Mouse (Mus musculus) forebrain, embryonic 15.5 days (tissue): Measurements from ENCODE around the gene C1qtnf7. TPM values are rescaled to one million over a fixed set of nuclear protein-coding genes. Genes with fewer than 3 reads are reported as not detected.

ENCODE experiments used
- ATAC-seq: fragments of 200-750 bp; cut with Nextera tagmentation; replicated peaks from 2 replicates; pipeline ENCODE4 v1.8.0; 2017; ENCODE audit warnings: mild to moderate bottlenecking, moderate TSS enrichment, moderate library complexity
- H3K27ac ChIP-seq: fragments of 300-500 bp; sonication (generic); replicated peaks from 2 replicates; pipeline ENCODE4 v1.5.1; 2015; ENCODE audit warnings: mild to moderate bottlenecking, inconsistent platforms
- H3K27me3 ChIP-seq: fragments of 300-500 bp; sonication (generic); 2 replicates; pipeline ENCODE4 v1.6.1; 2015; ENCODE audit warnings: inconsistent platforms
- H3K36me3 ChIP-seq: fragments of 300-500 bp; sonication (generic); 2 replicates; pipeline ENCODE4 v1.6.1; 2015; ENCODE audit warnings: mild to moderate bottlenecking, inconsistent platforms
- H3K4me1 ChIP-seq: fragments of 300-500 bp; sonication (generic); 2 replicates; pipeline ENCODE4 v1.6.1; 2015; ENCODE audit warnings: inconsistent platforms
- H3K4me2 ChIP-seq: fragments of 300-500 bp; sonication (generic); replicated peaks from 2 replicates; pipeline ENCODE4 v1.6.1; 2015; ENCODE audit warnings: mild to moderate bottlenecking, inconsistent platforms
- H3K4me3 ChIP-seq: fragments of 300-500 bp; sonication (generic); 2 replicates; pipeline ENCODE4 v1.5.1; 2015; ENCODE audit warnings: mild to moderate bottlenecking, inconsistent platforms
- H3K9ac ChIP-seq: fragments of 300-500 bp; sonication (generic); replicated peaks from 2 replicates; pipeline ENCODE4 v1.6.1; 2015; ENCODE audit warnings: mild to moderate bottlenecking, inconsistent platforms
- H3K9me3 ChIP-seq: fragments of 300-500 bp; sonication (generic); 2 replicates; pipeline ENCODE4 v1.6.1; 2016; ENCODE audit warnings: inconsistent platforms
- WGBS: fragments of 180-500 bp; shearing (Covaris S2); methylation state at CpG from one replicate; pipeline ENCODE4 v1.1.7; 2015; ENCODE audit warnings: mixed read lengths; 5-methylcytosine and 5-hydroxymethylcytosine counted together
- polyA plus RNA-seq: library from polyadenylated mRNA; unstranded; fragments of >200 nt; fragmentation: Nextera tagmentation; extraction: Ambion mirVana; gene quantifications from 2 replicates; pipeline ENCODE4 v1.2.1, GENCODE M21; 2015

The C1qtnf7 gene
- polyA plus RNA-seq, 1 experiment from 2014 or later = 0.89 TPM

DNA sequence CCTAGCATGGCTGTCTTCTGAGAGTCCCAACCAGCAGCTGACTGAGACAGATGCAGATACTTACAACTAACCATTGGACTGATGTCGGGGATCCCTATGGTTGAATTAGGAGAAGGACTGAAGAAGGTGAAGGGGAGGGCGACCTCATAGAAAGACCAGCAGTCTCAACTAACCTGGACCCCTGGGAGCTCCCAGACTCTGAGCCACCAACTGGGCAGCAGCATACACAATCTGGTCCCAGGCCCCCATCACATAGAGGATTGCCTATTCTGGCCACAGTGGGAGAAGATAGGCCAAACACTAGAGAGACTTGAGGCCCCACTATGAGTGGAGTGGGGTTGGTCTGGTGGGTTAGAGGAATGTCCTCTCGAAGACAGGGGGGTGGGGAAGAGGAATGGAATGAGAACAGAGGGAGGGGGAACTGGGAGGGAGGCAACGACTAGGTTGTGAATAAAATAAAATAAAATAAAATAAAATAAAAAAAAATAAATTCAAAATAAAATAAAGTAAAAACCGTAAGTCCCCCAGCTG is 118.8 kb downstream of the C1qtnf7 start:
- H3K4me1 ChIP-seq = no peaks in the 10 kb centered on the region
- H3K27ac ChIP-seq = no peak overlapping the region
- 89% methylated on average over 5 of the region's 5 CpGs for WGBS
- no peaks in the 10 kb centered on the region for H3K9me3 ChIP-seq
- H3K36me3 ChIP-seq = no peaks in the 10 kb centered on the region
- H3K4me2 ChIP-seq = no peak overlapping the region
- ATAC-seq = peak; percentile 77
- no peaks in the 10 kb centered on the region for H3K27me3 ChIP-seq
- no peak overlapping the region for H3K4me3 ChIP-seq
- H3K9ac ChIP-seq = no peak overlapping the region

DNA sequence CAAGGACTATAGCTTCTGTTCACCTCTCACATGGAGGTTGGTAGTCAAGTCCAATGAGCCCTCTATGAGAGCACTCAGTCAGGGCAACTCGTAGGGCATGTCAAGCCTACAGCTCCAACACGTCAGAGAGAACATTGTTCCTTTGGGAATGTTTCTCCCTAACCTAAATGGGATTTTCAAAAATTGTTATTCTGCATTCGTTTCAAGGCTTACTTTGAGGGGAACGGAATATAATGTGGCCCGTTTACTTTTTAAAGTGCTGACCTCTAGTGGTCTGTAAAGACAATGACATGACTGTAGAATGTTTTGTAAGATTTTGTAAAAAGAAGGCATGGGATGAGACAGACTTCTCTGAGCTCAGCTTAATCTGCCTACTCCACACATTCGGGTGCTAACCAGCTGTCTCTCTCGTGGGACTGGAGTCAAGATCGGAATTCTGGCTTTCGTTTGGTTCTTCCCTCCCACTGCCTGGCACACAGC is 119.3 kb downstream of the C1qtnf7 start:
- Histone ChIP-seq H3K36me3 (no peaks in the 10 kb centered on the region), H3K9me3 (no peaks in the 10 kb centered on the region), H3K9ac (no peak overlapping the region), H3K27ac (no peak overlapping the region), H3K4me1 (no peaks in the 10 kb centered on the region), H3K4me3 (no peak overlapping the region), H3K4me2 (no peak overlapping the region), H3K27me3 (no peaks in the 10 kb centered on the region)
- ATAC-seq = peak; percentile 93
- WGBS = 26% methylated on average over 9 of the region's 9 CpGs

DNA sequence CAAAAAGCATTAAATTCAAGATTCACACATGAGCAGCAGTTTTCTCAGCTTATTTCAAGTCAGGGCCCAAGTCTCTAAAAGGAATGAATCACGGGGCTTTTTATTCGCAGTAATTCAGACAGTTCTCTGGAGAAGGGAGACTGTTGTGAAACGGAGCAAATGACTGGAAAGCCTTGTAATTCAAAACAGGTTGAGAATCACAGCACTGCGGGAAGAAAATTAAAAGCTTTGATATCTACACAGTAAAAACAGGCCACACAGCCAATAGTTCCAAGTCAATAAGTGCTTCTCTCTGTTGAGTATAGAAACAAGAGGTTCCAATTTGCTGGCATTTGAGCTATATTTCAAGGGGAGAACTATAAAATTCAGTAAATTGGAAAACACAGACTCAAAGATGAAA is 129.7 kb downstream of the C1qtnf7 start:
- ATAC-seq = no peak
- no peak overlapping the region for H3K4me2 ChIP-seq
- H3K9ac ChIP-seq = no peak overlapping the region
- H3K27ac ChIP-seq = no peak overlapping the region
- no peak overlapping the region for H3K4me3 ChIP-seq
- WGBS = 57% methylated on average over 4 of the region's 4 CpGs
- no peaks in the 10 kb centered on the region for H3K27me3 ChIP-seq
- H3K4me1 ChIP-seq = no peaks in the 10 kb centered on the region
- H3K9me3 ChIP-seq = no peaks in the 10 kb centered on the region
- H3K36me3 ChIP-seq = no peaks in the 10 kb centered on the region

DNA sequence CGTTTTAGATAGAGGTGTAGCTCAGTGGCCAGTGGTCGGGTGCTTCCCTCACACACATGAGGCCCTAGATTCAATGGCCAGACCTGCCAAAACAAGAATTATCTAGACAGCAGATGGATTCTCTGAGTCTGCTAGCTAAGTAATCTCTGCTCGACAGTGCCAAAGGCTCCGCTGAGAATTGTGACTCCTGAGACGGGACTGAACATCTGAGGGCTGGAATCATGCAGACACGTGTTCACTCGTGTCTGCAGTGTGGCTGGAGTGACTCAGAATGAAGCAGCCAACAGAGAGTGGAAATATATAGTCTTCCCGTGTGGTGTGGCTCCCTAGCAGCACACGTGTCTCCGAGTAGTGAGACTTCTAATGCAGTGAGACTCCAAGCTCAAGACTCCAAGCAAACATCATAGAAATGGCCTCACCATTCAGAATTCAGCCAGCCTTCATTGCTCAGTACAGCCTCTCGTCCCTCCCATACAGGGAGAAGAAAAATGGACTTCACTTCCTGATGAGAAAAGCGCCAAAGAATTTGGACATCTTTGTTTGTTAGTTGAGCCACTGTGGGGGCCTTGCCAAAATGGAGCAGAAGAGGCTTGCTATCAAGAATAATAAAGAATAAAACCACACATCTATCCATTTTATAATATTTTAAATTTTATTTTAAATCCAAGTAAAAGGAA is 131.9 kb downstream of the C1qtnf7 start:
- H3K4me2 ChIP-seq = no peak overlapping the region
- no peak overlapping the region for H3K4me3 ChIP-seq
- no peaks in the 10 kb centered on the region for H3K4me1 ChIP-seq
- H3K27me3 ChIP-seq = no peaks in the 10 kb centered on the region
- ATAC-seq = no peak
- no peaks in the 10 kb centered on the region for H3K9me3 ChIP-seq
- no peaks in the 10 kb centered on the region for H3K36me3 ChIP-seq
- H3K27ac ChIP-seq = no peak overlapping the region
- H3K9ac ChIP-seq = no peak overlapping the region
- 81% methylated on average over 12 of the region's 12 CpGs for WGBS

DNA sequence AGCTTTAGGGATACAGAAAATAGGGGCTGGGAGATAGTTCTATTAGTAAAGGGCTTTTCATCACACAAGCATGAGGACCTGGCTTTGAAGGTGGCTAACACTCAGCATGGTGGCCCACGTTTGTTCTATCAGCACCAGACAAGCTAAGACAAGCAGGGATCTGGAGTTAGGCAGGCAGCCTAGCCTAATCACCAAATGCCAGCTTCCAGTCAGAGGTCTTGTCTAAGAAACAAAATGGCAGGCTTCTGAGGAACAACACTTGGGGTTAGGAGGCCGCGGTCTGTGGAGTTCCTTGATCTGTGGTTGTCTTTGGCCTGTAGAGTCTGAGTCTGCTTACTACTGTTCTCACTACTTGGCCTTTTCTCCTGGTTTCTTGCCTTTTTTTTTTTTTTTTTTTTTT is 146.2 kb downstream of the C1qtnf7 start:
- peak overlapping the region; percentile 47; the same call in 1 of the 2 replicates for H3K4me2 ChIP-seq
- no peaks in the 10 kb centered on the region for H3K36me3 ChIP-seq
- no peak overlapping the region for H3K9ac ChIP-seq
- no peak for ATAC-seq
- H3K27me3 ChIP-seq = no peaks in the 10 kb centered on the region
- WGBS = 95% methylated on average over 3 of the region's 3 CpGs
- H3K9me3 ChIP-seq = no peaks in the 10 kb centered on the region
- peaks cover 30% of the 10 kb centered on the region for H3K4me1 ChIP-seq
- no peak overlapping the region for H3K4me3 ChIP-seq
- H3K27ac ChIP-seq = no peak overlapping the region

DNA sequence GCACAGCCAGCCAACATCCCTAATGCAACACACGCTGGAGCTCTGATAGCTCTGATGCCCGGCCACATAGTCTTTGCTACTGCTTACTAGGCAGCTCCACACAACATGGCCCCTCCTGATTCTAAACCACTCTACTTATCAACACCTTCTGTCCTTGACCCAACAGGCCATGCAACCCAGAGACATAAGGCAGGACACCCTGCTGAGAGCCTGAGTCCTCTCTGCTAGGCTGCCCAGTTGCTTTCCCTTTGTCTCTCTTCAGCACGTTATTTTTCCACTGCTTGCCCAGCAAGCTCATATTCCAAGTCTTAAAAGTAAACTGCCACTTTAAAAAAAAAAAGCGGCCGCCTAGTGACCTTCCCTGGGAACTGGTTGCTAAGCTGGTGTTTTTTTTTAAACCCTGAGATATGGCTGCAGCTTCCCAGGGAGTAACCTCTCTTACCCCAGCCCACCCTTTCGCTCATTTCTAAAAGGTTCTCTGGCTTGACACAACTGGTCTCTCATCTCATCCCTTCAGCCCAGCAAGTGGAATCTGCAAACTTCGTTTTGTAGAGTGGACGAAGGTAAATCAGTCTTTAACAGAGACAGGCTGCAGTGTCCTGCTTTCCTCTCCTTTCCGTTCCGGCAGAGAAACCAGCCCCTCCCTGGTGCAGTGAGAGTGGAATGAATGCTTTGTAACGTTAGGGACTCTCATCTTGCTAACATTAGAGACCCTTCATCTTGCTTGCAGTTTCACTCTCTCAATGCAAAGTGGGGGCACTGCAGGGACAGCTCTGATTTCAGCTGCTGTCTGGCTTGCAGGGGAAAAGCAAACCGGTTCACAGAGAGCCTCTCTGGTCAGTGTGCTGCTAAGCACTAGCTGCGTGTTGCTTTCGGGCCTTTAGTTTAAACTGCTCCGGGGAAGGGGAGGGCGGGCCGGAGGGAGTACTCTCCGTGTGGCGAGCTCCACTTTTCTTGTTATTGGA is 146.9 kb downstream of the C1qtnf7 start, which contains the start of gene Cc2d2a:
Gene Cc2d2a, plus strand, starts transcription at position 350 of the 965 bp plus-strand sequence.
- H3K9me3 ChIP-seq = no peaks in the 10 kb centered on the region
- H3K27me3 ChIP-seq = no peaks in the 10 kb centered on the region
- H3K27ac ChIP-seq = peak within 1 kb of the TSS; percentile 83
- WGBS = 3% methylated on average over 19 of the region's 19 CpGs
- H3K4me2 ChIP-seq = peak within 1 kb of the TSS; percentile 47
- H3K36me3 ChIP-seq = no peaks in the 10 kb centered on the region
- peak within 1 kb of the TSS; percentile 44 for H3K9ac ChIP-seq
- ATAC-seq = peak; percentile 70
- H3K4me3 ChIP-seq = peak within 1 kb of the TSS; percentile 39
- H3K4me1 ChIP-seq = peaks cover 30% of the 10 kb centered on the region

DNA sequence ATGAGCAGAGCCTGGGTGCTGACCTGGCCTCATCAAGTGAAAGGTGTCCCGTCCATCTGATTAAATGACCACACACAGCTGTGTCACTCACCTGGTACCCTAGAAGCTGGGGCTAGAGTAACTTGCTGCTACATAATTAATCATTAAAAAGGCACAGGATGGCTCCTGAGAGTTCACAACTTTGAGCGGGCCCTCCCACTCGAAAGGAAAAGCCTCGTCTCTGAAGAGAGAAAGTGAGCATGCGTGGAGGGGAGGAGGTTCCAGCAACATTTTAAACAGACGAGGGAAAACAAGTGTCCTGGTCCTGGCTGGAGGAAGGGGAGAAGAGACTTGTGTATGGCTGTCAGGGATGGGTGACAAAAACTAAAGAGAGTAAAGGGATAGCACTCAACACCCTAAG is 148.2 kb downstream of the C1qtnf7 start:
- Histone ChIP-seq H3K9me3 (no peaks in the 10 kb centered on the region), H3K9ac (no peak overlapping the region), H3K27me3 (no peaks in the 10 kb centered on the region), H3K36me3 (no peaks in the 10 kb centered on the region), H3K4me3 (no peak overlapping the region), H3K27ac (no peak overlapping the region), H3K4me2 (peak overlapping the region; percentile 6), H3K4me1 (peaks cover 30% of the 10 kb centered on the region)
- WGBS = 47% methylated on average over 6 of the region's 6 CpGs
- ATAC-seq = no peak

DNA sequence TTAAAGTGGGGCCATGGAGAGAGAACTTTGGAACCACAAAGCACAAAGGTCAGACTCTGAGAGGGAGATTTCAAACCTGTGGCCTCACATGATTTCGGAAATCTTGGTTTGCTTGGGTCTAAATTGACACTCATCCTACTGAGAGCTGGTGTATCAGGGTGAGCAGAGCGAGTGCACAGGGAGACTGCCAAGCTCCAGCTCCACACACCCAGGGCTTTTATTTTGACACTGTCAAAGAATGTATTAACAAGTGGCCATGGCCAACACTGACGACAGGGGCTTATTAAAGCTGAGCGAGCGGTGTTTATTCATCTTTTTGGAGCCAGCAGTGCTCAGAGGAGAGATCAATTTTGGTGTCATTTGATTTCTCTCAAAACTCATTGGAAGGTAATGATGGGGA is 149.8 kb downstream of the C1qtnf7 start:
- Histone ChIP-seq H3K4me2 (peak overlapping the region; percentile 40), H3K4me1 (peaks cover 30% of the 10 kb centered on the region), H3K36me3 (no peaks in the 10 kb centered on the region), H3K4me3 (peak overlapping the region; percentile 11; the same call in 1 of the 2 replicates), H3K27ac (0 out of 2 replicates have a peak overlapping the region, but pooled peaks have one; percentile 21), H3K9ac (no peak overlapping the region), H3K9me3 (no peaks in the 10 kb centered on the region), H3K27me3 (no peaks in the 10 kb centered on the region)
- ATAC-seq = peak; percentile 69
- WGBS = 6% methylated on average over 5 of the region's 5 CpGs

Other genes with a start within 250 kb of the C1qtnf7 start
- 7.5 and 7.9 TPM in 2 replicates for gene Cc2d2a, start 146.8 kb downstream of the C1qtnf7 start, polyA plus RNA-seq